Mouse (Mus musculus) embryo, embryonic 9.5 days (tissue): Measurements from ENCODE around the gene Srrm2.
A peak's percentile ranks its signal among the peaks of the same experiment; 100 is the strongest.

Experiments used
- DNase-seq: peaks from one replicate; pipeline ENCODE4 v3.0.0-alpha.2; 2017; ENCODE audit errors: extremely low spot score

Srrm2 gene

GRCm38 (mm10) chr17:23806867-23807266 is 16.5 kb downstream of the Srrm2 start:
- DNase-seq = no peak

- no peak for DNase-seq
Observed at GRCm38 (mm10) chr17:23807918-23808317, 17.6 kb downstream of the Srrm2 start.

- DNase-seq = no peak
Observed at GRCm38 (mm10) chr17:23815641-23816040, 25.3 kb downstream of the Srrm2 start.

- DNase-seq = no peak
Observed at GRCm38 (mm10) chr17:23818579-23818978, 28.2 kb downstream of the Srrm2 start.

- DNase-seq = no peak
Observed at GRCm38 (mm10) chr17:23819235-23819634, 28.9 kb downstream of the Srrm2 start.

GRCm38 (mm10) chr17:23820731-23821130 is 30.4 kb downstream of the Srrm2 start:
- no peak for DNase-seq

GRCm38 (mm10) chr17:23822094-23822493 is 31.8 kb downstream of the Srrm2 start:
- no peak for DNase-seq

- DNase-seq = no peak
Observed at GRCm38 (mm10) chr17:23823018-23823417, 32.7 kb downstream of the Srrm2 start.

GRCm38 (mm10) chr17:23823614-23824013 is 33.3 kb downstream of the Srrm2 start:
- no peak for DNase-seq

GRCm38 (mm10) chr17:23825591-23825990 is 35.3 kb downstream of the Srrm2 start:
- no peak for DNase-seq

- no peak for DNase-seq
Observed at GRCm38 (mm10) chr17:23828271-23829001, 38.1 kb downstream of the Srrm2 start.

- peak; percentile 93 for DNase-seq
Observed at GRCm38 (mm10) chr17:23829064-23829619, 38.8 kb downstream of the Srrm2 start, which contains the start of gene Elob. Gene Elob (minus strand): TSS chr17:23829136.

GRCm38 (mm10) chr17:23831201-23831600 is 40.9 kb downstream of the Srrm2 start:
- DNase-seq = no peak

- no peak for DNase-seq
Observed at GRCm38 (mm10) chr17:23836006-23836575, 45.8 kb downstream of the Srrm2 start, which contains the start of gene Prss33. Gene Prss33 (minus strand): TSS chr17:23836056.

GRCm38 (mm10) chr17:23841145-23841544 is 50.8 kb downstream of the Srrm2 start:
- DNase-seq = peak; percentile 61

GRCm38 (mm10) chr17:23843141-23843811 is 52.9 kb downstream of the Srrm2 start:
- no peak for DNase-seq

- peak; percentile 62 for DNase-seq
Observed at GRCm38 (mm10) chr17:23843812-23844273, 53.5 kb downstream of the Srrm2 start, which contains the start of the genes Prss32 and Prss41. Gene Prss32 (plus strand): TSS chr17:23843855. Gene Prss41 (minus strand): TSS chr17:23844172.

- no peak for DNase-seq
Observed at GRCm38 (mm10) chr17:23850028-23850427, 59.7 kb downstream of the Srrm2 start.

GRCm38 (mm10) chr17:23850853-23851749 is 60.8 kb downstream of the Srrm2 start:
- peak; percentile 71 for DNase-seq

GRCm38 (mm10) chr17:23853292-23853691 is 63.0 kb downstream of the Srrm2 start:
- peak; percentile 51 for DNase-seq

- no peak for DNase-seq
Observed at GRCm38 (mm10) chr17:23854229-23854765, 64.0 kb downstream of the Srrm2 start.
